Mouse (Mus musculus) ZHBTc4 (cell line): Measurements from ENCODE around the gene Btbd35f29.
A peak's percentile ranks its signal among the peaks of the same experiment; 100 is the strongest.
"Not testable (repeated sequence)": the region's sequence is repeated elsewhere in the genome, so short reads cannot be mapped to it uniquely, and the experiment has no call there.

Experiments used
- DNase-seq: peaks from one replicate; pipeline ENCODE4 v3.0.0-alpha.2; 2011; ENCODE audit warnings: low read depth, low spot score

Gene Btbd35f29

GRCm38 (mm10) chrX:31117374-31117773, at the start of gene Btbd35f29:
Gene Btbd35f29, plus strand, starts transcription at chrX:31117674.
- DNase-seq, result not testable (repeated sequence)

DNA sequence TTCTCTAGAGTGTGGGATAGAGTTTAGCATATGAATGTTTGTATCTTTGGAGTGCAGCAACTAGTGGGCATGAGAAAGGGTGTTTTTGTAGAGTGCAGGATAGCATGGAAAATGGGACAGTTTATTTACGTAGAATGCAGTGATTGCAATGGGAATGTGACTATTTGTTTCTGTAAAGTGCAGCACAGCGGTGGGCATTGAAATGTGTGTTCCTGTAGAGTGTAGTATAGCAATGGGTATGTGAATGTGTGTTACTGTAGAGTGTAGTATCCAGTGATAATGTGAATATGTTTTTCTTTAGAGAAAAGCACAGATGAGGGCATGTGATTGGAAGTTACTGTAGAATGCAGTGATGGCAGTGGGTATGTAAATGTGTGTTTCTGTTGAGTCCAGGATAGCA, 23.9 kb downstream of the Btbd35f29 start:
- DNase-seq, result not testable (repeated sequence)

DNA sequence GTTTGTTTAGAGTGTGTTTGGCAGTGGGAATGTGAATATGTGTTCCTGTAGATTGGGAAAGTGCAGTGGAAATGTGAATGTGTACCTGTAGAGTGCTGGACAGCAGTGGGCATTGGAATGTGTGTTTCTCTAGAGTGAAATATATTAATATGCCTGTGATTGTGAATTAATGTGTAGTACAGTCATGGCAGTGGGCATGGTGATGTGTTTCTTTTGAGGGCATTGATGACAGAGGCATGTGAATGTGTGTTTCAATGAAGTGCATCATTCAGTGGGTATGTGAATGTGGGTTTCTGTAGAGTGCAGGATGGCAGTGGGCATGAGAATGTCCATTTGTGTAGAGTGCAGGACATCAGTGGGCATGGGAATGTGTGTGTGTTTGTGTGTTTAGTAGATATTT, 27.7 kb downstream of the Btbd35f29 start:
- not testable (repeated sequence) for DNase-seq

DNA sequence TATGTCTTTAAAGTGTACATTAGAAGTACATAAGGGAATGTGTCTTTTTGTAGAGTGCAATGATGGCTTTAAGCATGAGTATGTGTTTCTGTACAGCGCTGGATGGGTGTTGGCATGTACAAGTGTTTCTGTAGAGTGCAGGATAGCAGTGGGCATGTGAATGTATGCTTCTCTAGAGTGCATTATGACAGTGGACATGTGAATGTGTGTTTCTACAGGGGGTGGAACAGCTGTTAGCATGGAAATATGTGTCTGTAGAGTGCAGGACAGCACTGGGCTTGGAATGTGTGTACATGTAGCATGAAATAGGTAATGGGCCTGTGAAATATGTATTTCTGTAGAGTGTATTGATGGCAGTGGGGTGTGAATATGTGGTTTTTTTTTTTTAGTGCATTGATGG, 28.4 kb downstream of the Btbd35f29 start:
- not testable (repeated sequence) for DNase-seq

DNA sequence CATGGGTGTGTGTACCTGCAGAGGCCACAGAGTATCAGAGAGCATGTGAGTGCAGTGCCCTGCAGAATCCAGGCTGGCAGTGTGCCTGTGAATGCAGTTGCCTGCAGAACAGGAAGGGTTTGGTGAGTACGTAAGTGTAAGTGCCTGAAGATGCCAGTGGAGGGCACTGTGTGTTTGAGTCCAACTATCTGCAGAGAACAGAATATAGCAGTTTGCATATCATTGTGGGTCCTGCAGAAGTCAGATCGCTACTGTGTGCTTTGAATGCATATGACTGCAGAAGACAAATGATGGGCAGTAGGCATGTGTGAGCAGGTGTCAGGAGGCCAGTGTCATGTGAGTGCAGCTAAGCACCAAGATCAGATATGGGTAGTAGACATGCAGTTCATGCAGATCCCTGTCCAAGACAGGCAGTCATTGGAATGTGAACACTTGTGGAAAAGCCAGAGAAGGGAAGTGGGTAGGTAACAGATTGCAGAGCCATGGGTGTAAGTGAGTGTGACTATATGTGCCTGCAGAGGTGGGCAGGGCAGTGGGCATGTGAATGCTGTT, 41.1 kb downstream of the Btbd35f29 start:
- DNase-seq, result peak; percentile 26

DNA sequence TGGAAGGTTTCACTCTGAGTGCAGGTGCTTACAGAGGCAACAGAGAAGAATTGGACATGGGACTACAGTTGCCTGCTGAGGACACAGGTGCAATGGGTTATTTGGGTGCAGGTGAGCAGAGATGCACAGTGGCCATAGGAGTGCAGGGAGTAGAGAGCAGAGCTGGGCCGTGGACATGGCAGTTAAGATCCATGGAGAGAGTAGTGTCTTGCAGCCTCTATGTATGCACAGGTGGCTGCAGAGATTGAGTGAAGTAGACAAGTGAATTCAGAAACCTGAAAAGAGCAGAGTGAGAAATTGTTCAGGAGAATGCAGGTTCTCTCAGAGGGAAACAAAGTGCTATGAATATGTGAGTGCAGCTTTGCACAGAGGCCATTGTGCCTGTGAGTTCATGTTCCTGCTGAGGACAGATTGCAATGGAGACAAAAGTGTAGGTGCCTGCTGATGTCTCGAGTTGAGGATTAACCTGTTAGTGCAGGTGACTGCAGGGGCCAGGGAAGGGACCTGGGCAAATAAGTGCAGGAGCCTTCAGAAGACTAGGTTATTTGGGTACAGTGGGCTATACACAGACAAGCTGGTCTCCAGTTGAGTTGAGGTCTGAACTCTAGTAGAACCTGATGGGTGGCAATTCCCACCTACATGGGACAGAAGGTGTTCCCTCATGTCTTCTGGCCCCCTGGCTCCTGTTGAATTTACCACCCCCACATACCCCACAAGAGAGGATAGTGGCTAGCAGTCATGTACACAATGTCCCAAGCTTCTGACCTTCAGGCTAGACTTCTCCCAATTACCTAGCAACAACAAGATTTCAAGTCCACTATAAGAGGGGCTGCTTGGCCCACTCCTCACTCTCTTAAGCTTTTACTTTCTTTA, 42.2 kb downstream of the Btbd35f29 start:
- DNase-seq, result not testable (repeated sequence)

DNA sequence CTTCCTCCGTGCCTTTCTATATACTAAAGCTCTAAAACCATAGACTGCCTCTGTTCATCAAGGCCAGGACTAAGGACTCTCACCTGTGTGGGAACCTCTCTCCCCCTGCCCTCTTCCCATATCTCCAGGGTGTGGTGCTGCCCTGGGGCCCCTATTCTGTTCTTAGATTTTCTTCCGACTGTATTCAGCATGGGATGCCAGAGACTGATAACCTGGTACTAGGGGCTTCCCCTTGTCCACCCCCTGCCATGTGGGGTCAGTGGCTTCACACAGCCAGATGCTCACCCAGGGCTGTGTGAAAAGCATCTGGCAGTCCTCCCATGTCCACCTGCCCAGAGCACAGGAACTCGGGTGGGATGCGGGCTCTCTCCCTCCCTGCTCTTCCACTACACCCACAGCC, 43.1 kb downstream of the Btbd35f29 start:
- DNase-seq, result not testable (repeated sequence)

- DNase-seq, result not testable (repeated sequence)
Measured at GRCm38 (mm10) chrX:31162638-31163037, 45.2 kb downstream of the Btbd35f29 start.

DNA sequence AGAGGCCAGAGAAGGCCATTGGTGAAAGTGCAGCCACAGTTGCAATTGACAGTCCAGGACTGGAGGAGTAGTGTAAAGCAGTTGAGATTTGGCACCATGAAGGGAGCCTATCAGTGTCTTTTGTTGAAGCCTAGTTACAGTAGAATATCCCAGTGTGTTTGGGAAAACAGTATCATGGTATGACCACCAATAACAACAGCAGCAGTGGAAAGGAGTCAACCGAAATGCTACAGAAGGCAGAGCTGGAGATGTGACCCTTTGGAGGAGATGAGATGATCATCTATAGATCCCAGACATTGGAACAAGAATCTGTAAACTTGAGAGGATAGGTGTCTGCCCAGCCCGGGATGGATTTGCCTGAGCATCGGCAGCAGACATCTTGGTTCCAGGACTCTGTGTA, 47.7 kb downstream of the Btbd35f29 start:
- not testable (repeated sequence) for DNase-seq
